Mouse (Mus musculus) adrenal gland, postnatal 10 days (tissue): Measurements from ENCODE around the gene Ago4. TPM values are rescaled to one million over a fixed set of nuclear protein-coding genes. Genes with fewer than 3 reads are reported as not detected.
"Not testable (repeated sequence)": the region's sequence is repeated elsewhere in the genome, so short reads cannot be mapped to it uniquely, and the experiment has no call there.

Experiments
- DNase-seq: peaks from one replicate; pipeline ENCODE4 v3.0.0; 2021; ENCODE audit warnings: mixed read lengths
- long read RNA-seq, 2 experiments: library from polyadenylated mRNA; stranded (forward); transcript quantifications; one replicate each; pipeline ENCODE4 v2.0.0; 2021
- total RNA-seq, 2 experiments: library from RNA; stranded (reverse); gene quantifications; 2 replicates each; pipeline ENCODE4 v1.2.3; 2021

Gene Ago4
- total RNA-seq = 1 to 10 TPM; 4.0 to 6.4 TPM
- long read RNA-seq, experiment 1, partial matches to known transcripts = 2 of 3 reads
- long read RNA-seq, experiment 1, other reads (novel, unspliced or antisense) = 1 of 3 reads
- long read RNA-seq, experiment 2, partial matches to known transcripts = 1 of 1 reads
- long read RNA-seq, experiment 2, other reads (novel, unspliced or antisense) = 0 of 1 reads

DNA sequence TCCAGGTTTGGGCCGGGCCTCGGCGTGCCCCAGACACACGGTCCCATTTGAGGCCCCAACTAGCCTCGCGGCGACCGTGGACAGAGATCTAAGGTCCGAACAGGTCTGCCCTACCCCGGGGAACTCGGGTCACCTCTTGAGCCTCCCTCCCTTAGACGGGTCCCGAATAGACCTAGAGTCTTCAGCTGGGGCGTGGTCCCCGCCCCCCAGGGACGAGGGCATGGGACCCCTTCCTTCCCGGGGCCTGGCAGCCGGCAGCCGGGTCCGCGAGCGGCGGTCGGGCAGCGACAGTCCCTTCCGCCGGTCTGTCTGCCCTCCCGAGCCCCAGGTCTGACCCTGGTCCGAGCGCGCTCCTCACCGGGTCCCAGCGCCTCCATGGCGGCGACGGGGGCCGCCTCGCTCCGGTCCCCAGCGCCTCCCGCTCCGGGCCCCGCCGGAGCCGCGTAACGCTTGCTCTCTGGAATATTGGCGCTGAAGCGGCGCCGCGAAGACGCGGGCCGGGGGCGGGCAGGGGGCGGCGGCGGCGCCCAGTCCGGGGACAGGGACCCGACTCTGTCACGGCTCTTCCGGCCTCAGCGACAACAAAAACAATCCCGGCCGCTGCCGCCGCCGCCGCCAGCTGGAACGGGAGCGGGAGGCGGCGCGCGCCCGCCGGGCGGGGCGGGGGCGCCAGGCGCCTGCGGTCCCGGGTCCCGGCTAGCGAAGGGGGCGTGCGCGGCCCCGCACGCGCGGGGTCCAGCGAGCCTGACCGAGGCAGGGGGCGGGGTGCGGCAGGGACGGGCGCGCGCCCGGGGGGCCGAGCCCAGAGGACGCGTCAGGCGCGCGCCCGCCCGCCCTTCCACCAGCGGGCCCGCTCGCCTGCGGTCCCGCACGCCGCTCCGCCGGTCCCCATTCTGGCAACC, at the start of gene Ago4:
Gene Ago4 (minus strand): TSS at position 646 of the 902 bp plus-strand sequence.
- DNase-seq = peak; percentile 83

DNA sequence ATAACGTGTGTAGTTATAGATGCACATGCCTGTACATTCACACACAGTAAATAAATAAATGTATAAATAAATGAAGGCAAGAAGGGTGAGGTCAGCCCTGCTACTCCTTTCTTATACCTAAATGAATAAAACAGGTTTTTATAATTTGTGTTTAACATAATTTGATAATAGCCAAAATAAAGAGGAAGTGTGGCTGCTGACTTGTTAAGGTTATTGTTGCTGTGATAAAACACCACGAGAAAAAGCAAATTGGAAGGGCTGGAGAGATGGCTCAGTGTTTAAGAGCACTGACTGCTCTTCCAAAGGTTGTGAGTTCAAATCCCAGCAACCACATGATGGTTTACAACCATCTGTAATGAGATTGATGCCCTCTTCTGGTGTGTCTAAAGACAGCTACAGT, 45.8 kb upstream of the Ago4 start:
- DNase-seq = no peak

DNA sequence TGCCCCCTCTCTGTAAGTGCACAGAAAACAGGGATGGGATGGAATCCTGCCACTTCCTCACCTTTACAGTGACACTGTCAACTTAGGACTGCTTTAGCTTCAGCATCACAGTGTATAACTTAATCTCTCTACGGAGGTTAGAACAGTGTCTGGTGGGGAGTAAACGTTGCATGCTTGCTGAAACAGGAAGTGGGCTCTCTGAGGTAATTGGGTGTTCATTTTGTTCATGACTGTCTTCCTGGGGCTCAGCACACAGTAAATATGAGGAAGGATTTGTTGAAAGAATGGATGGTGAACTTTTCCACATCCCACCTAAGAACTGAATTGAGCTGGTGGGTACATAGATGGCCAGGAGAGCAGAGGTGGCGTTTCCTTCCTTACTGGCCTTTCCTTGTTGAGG, 44.6 kb upstream of the Ago4 start:
- DNase-seq = no peak

DNA sequence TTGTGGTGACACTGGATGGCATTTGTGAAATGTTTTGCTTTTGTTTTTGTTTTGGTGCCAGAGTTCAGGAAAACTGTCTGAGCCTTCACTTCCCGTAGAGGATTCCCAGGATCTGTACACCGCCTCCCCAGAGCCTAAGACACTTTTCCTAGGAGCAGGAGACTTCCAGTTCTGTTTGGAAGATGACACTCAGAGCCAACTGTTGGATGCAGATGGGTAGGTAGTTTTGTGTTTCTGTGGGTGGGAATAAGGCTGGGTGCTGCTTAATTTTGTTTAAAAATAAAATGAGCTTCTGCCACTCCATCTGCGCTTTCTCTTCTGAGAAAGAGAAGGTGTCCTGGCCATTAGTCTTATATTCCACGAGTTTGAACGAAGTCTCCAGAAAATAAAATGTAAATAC, 43.0 kb upstream of the Ago4 start:
- DNase-seq = no peak

DNA sequence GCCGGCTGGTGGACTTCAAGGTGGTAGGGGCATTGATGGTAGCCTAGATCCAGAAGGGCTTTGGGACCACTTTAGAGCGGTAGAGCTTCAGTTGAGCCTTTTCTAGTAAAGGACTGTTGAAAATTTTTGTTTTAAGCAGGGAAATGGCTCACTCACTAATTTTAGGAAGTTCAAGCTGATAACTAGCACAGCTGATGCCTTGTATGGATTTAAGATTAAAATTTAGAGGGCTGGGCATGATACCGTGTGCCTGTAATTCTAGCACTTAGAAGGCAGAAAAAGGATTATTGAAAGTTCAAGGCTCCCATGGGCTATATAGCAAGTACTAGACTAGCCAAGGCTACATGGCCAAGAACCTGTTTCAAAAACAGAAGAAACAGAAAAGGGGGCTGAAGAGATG, 36.5 kb upstream of the Ago4 start:
- no peak for DNase-seq

DNA sequence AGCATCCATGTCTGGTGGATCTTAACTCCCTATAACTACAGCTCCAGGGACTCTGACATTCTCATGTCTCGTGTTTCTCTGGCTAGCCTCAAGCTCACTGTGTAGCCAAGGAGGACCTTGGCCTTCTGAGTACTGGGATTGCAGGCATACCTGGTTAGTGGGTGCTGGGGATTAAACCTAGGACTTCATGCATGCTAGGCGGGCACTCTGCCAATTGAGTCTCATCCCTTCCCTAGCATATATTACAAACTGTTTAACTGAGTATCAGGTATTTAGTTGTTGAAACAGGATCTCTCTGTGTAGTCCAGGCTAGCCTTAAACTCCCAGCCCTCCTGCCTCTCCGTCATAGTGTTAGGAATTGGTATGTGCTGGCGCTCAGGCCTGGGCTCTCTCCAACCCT, 34.0 kb upstream of the Ago4 start:
- no peak for DNase-seq

DNA sequence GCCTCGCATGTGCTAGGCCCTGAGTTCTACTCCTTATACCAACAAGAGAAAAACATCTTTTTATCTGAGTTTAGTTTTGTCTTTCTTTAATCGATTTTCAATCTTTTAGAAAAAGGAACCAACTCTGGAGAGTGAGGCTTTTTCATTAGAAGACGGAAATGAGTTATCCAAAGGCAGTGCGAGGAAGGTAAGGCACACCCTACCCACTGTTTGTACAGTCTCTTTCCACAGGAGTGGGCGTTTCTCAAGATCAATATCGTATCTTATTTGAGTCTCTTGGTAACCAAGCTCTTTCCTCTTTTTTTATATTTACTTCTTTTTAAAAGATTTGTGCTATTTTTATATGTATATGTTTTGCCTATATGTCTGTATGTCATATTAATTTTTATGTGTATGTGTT, 30.5 kb upstream of the Ago4 start:
- no peak for DNase-seq

DNA sequence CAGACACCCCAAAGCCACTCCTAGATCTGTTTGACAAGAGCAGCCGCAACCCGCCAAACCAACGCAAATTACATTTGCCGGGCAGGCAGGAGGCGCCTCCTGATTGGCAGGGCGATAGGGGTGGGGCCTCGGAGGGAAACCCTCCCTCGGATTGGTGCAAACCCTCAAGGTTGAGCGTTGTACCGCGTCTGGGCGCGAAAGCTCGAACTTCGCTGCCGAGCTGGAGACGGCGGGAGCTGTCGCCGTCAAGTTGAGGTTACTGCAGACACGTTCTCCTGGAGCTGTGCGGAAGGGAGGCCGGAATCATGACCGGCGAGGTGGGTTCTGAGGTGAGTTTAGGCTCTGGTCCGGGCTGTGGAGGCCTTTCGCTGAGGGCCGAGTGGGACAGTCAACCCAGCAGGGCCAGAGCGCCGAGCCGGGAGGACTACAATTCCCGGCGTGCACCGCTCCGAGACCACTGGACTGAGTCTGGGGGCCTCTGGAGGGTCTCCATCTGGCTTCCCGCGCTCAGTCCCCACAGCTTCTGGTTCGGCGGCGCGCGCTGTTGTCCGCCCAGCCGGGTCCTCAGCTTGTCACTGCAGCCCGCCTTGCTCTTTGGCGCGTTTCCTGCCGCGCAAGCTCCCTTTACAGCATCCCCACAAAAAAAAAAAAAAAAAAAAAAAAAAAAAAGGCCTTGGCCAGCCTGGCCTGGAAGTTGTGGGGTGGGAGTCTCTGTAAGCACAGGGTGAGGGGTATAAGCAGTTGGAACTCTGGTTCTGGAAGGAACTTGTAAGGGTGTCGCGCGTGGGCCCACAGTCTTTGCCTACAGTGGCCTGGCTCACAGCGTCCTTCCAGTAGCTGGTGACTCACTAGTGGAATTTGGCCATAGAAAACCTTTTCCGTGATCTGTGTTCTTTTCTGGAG, 23.8 kb upstream of the Ago4 start, which contains the start of gene Clspn:
Gene Clspn (plus strand): TSS at position 127 of the 903 bp plus-strand sequence.
- peak; percentile 94 for DNase-seq

DNA sequence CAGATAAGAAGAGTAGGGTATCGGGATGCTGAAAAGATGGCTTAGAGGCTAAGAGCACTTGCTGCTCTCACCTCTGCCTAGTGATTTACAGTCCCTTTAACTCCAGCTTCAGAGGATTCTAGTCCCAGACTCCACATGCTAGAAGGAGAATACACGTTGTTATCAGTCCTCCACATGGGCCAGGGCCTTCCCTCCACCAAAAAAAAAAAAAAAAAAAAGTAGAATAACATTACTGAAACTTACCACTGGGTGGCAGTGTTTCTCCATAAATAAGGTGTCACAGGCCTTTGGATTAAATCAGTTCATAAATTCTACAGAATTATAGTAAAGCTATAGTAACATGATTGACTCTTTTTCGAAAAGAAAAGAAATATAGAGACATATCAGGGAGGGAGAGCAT, 21.2 kb upstream of the Ago4 start:
- peak; percentile 18 for DNase-seq

DNA sequence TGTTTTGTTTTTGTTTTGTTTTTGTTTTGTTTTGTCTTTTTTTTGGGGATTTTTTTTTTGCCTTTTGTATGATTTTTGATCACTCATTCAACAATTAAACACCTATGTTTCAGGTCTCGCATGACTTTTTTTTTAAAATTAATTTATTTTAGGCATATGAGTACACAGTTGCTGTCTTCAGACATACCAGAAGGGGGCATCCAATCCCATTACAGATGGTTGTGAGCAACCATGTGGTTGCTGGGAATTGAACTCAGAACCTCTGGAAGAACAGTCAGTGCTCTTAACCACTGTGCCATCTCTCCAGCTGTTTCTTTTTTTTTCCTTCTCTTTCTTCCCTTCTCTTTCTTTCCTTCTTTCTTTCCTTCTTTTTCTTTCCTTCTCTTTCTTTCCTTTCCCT, 20.4 kb upstream of the Ago4 start:
- no peak for DNase-seq

DNA sequence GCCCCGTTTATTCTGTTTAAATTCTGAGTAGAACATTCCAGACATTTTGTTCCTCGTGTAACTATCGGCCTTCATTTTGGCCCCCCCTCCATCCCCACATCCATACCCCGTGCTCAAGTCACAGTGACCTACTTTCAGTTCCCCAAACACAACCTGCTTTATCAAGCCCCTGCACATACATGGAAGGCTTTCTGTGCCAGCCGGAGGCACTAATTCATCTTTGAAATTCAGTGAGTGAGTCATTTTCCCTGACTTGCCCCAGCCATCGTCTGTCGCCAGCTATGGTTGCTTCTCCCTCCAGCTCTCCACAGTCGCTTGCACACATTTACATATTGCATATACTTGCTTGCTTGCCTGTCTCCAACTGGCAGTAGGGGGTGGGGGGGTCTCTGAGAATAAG, 19.8 kb upstream of the Ago4 start:
- DNase-seq = peak; percentile 38

DNA sequence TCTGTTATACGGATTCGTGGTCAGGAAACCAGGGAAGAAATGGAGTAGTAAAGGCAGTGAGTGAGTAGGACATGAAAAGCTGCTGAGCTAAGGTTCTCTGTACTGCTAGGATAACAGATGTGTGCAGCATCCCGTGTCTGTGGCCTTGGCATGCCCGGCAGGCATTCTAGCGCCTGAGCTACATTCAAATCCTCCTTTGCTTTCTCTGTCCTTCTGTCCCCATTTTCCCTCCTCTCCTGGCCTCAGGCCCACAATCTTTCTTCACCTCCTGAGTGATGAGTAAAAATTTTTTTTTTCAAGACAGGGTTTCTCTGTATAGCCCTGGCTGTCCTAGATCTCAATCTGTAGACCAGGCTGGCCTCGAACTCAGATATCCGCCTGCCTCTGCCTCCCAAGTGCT, 18.9 kb upstream of the Ago4 start:
- peak; percentile 35 for DNase-seq

DNA sequence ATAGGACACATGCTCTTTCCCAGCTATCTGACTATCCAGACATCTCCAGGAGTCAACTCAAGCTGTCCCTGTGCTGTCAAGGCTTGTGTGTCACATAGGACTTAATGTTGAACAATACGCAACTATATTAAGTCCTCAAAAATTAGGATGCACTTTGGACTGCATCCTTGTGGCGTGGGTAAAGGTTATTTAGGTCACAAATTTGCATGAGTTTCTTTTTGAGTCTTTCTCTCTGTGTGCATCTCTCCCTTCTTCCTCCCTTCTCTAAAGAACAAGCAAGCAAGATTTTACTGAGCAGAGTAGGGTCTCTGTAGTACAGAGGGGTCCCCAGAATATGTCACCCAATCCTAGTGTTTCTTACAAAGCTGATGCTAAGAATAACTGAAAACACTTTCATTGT, 12.9 kb upstream of the Ago4 start:
- DNase-seq = no peak

DNA sequence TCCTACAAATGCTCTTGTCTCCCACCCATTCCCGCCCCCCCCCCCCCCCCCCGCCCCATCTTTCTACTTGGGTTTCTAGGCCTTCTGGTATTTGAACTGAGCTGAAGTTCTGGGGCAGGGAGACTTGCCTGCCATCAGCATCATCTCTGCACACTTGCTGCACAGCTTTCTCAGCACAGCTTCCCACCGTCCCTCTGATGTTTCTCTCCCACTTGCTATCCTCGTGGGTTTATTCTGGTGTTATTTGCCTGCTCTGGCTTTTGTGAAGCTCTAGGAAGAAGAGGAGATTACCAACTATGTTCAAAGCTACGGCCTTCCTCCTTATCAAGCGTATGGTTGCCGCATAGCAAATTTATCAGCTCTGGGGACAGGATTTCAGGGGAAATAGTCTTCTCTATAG, 12.4 kb upstream of the Ago4 start:
- no peak for DNase-seq

DNA sequence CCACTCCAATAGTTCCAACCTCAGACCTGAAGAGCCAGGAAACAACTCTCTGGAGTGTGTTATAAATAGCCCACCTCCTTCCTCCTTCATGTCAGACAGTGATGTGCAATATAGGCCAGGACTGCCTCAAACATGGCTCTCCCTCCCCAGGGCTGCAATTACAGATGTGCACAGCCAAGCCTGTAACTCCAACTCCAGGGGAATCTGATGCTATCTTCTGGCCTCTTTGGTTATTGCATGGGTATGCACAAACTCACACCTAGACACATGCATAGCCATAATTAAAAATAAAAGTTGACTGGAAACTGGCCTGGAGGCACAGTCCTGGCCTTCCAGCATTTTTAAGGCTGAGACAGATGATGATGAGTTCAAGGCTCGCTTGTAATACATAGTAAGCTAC, 11.7 kb upstream of the Ago4 start:
- DNase-seq = no peak

DNA sequence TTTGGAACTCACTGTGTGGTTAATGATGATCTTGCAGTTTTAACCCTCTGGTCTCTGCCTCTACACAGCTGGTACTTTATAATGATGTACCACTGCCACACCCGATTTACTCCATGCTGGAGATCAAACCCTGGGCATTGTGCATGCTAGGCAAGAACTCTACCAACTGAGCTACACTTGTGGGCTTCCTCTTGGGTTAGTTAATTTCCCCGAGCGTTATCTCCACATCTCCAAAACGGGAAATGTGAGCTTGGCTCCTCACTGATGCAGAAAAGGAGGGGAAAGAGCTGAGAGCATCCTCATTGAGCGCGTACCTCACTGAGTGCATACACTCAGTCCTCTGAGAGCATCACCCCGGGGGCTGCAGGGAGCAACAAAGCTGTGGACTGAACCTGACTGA, 9.6 kb upstream of the Ago4 start:
- no peak for DNase-seq

DNA sequence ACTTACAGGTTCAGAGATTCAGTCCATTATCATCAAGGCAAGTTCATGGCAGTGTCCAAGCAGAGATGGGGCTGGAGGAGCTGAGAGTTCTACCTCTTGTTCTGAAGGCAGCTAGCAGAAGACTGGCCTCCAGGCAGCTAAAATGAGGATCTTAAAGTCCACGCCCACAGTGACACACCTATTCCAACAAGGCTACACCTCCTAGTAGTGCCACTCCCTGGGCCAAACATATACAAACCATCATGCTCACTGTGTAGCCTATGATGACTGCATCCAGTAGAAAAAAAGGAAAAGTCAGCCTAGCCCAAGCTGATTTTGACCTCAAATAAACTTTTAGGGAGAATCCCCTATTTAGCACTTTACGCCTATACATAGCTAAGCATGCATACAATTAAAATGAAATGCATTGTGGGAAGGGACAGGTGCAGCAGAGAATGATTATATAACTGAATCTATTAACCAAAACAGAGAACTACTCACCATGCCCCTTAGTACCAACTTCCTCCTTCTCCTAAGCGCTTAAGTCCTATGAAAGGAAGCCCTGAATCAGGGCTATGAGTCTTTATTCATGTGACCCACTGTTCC, 7.3 kb upstream of the Ago4 start:
- DNase-seq = no peak

DNA sequence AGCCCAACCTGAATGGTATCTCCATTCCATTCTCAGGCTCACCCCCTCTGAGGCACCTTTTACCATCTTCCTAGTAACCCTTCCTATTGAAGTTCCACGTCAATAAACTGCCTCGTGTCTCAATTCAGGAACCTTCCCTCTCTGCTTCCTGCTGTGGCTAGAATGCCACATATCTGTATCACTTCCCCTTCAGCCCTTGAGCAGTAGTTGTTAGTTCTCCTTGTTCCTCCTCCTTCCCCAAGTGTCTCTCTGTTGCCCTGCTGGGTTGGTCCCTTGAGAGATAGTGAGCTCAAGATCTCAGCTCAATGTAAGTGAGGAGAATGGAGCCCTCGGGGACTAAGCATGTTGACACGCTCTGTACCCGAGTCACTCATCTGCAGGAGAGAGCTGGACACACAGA, 3.6 kb upstream of the Ago4 start:
- DNase-seq = no peak

DNA sequence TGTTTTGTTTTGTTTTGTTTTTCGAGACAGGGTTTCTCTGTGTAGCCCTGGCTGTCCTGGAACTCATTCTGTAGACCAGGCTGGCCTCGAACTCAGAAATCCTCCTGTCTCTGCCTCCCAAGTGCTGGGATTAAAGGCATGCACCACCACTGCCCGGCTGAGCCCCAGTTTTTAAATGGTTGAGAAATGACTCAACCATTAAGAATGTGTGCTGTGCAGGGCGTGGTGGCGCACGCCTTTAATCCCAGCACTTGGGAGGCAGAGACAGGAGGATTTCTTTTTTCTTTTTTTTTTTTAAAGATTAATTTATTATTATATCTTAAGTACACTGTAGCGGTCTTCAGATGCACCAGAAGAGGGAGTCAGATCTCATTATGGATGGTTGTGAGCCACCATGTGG, 2.4 kb upstream of the Ago4 start:
- DNase-seq = not testable (repeated sequence)

DNA sequence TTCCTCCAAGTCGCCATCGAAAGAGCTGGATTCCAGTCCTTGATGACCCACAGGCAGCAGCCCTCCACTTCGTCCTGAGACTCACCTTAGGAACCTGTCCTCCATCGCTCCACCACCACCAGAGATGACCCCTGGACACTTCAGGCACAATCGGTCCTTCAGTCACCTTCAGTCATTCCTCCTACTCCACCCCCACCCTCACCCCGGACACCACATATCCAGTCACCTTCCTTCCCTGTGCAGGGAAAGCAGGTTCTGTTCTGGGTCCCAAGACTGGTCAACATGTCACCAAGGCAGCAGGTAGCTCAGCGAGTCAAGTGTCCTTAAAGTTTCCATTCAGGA, 428 bp upstream of the Ago4 start:
- DNase-seq = no peak

DNA sequence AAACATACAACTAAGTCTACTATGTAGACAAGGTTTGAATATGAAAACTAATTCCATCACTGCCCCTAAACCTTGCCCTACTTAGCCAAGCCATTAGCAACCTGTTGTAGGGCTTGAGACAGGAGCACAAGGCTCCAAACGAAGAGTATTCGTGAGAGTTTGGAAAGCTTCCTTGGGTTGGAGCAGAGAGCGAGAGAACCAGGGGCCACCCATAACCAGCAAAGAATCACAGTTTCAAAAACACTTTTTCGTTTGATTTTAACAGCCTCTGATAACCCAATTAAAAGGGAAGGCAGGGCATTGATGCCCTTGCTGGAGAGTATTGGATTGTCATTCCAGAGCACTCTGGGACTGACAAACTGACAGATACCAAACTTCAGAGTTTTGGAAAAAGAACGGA, 980 bp downstream of the Ago4 start:
- DNase-seq = no peak

DNA sequence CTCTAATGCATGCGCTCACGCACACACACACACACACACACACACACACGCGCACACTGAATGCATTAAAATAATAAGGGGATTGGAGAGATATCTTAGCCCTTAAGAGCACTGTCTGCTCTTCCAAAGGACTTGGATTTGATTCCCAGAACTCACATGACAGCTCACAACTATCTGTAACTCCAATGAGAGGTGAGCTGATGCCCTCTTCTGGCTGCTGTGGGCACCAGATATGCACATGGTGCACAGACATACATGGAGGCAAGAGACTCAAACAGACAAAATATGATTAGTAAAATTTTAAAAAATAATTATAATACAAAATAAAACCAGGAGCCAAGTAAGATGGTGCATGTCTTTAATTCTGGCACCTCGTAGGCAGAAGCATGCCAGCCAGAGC, 6.4 kb downstream of the Ago4 start:
- no peak for DNase-seq

DNA sequence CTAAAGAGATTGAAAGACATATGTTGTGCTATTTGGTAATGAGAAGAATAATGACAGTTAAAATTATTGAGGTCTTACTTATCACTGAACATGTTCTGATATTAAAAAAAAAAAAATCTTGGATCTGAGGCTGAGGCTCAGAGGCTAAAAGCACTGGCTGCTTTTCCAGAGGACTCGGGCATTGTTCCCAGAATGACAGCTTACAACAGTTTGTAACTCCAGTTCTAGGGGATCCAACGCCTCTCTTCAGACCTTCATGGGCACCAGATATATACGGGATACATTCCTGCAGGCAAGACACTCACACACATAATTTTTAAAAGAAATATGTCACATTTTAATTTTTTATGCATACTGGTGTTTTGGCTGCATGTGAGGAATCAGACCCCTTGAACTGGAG, 7.1 kb downstream of the Ago4 start:
- no peak for DNase-seq
